Mouse (Mus musculus) embryonic fibroblast, embryonic 13.5 days (primary cell): ENCODE results near the gene Chrm1.
A peak's percentile ranks its signal among the peaks of the same experiment; 100 is the strongest.

Experiments used
- CTCF ChIP-seq: IDR thresholded peaks from 2 replicates; pipeline ENCODE4 v1.5.1; 2011; ENCODE audit warnings: mild to moderate bottlenecking, control low read depth, low read length, moderate library complexity, borderline replicate concordance; ENCODE audit not compliant: insufficient read depth
- POLR2A ChIP-seq: IDR thresholded peaks from 2 replicates; pipeline ENCODE4 v1.6.1; 2011; ENCODE audit warnings: low read depth, mild to moderate bottlenecking, control low read depth, low read length, moderate library complexity

DNA sequence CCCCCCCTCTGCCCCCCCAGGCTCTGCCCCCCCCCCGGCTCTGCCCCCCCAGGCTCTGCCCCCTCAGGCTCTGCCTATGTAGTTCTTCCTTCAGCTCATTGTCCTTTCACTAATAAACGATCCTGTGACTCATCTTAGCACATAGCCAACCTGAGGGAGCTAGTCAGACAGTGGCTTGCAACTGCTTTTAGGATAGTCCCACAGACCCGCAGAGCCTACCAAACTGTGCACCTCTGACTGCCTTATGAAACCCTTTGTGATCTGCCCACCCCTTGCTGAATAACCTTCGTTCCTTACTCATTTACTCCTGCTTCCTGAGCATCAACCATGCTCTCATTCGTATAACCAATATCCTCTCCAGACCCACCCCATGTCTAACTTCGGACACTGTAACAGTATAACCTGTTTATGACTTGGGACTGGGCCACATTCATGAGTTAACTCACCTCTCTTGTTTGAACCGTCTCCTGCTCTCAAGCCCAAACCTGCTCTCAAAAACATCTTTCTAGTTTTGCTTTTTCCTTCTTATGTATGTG lies 42.6 kb downstream of the Chrm1 start:
- TF ChIP-seq CTCF = no peak
- TF ChIP-seq POLR2A = 0 out of 2 replicates have a peak, but pooled peaks have one; percentile 24
